Mouse (Mus musculus): ENCODE measurements around the gene Irf6. TPM values are rescaled to one million over a fixed set of nuclear protein-coding genes. Genes with fewer than 3 reads are reported as not detected.

The Irf6 gene
- total RNA-seq (2021) = 1 to 10 TPM; 2.7 to 2.8 TPM
- long read RNA-seq, experiment 1, full-length matches to known transcripts = 4 of 6 reads
- long read RNA-seq, experiment 1, partial matches to known transcripts = 1 of 6 reads
- long read RNA-seq, experiment 1, other reads (novel, unspliced or antisense) = 1 of 6 reads
- long read RNA-seq, experiment 2, full-length matches to known transcripts = 1 of 3 reads
- long read RNA-seq, experiment 2, partial matches to known transcripts = 2 of 3 reads
- long read RNA-seq, experiment 2, other reads (novel, unspliced or antisense) = 0 of 3 reads

GRCm38 (mm10) chr1:193152872-193153271, at the start of gene Irf6:
Gene Irf6, plus strand, starts transcription at chr1:193153111.
- peak; percentile 23 for DNase-seq

- no peak for DNase-seq
Observed at GRCm38 (mm10) chr1:193112093-193112492, 40.8 kb upstream of the Irf6 start.

- DNase-seq = no peak
Observed at GRCm38 (mm10) chr1:193122793-193123192, 30.1 kb upstream of the Irf6 start.

DNA sequence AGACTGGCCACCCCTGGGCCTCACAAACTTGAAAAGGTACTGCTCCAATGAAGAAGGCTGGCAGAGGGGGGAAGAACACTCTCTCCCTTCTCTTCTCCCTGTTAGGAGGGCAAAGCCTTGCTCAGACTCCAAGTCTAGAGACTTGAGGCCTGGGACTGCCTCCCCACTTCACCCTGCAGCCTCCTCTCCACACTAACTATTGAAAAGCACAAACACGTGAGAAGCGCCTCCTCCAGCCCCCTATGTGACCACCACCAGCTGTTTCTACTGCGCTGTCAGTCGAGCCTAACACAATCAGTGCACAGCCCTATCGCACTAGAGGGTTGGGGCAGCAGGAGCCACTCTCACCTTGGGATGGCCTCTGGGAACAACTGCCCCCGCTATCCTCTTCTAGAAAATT, 29.6 kb upstream of the Irf6 start:
- DNase-seq = no peak

- DNase-seq = no peak
Observed at GRCm38 (mm10) chr1:193125835-193126234, 27.1 kb upstream of the Irf6 start.

DNA sequence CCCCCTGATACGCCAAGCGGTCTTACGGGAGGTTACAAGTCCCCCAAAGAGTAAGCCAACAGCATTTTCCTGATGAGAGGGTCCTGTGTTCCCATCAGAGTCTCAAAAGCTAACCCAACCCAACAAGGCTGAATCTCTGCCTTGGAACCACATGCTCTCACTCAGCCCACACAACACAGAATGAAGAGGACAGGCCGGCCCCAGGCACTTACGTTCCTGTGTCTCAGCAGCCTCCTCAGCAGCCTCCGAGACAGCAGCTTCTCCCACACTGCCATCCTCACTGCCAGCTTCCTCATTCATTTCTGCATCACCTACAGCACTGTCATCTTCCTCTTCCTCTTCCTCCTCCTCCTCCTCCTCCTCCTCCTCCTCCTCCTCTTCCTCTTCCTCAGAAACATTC, 24.9 kb upstream of the Irf6 start:
- DNase-seq = no peak

DNA sequence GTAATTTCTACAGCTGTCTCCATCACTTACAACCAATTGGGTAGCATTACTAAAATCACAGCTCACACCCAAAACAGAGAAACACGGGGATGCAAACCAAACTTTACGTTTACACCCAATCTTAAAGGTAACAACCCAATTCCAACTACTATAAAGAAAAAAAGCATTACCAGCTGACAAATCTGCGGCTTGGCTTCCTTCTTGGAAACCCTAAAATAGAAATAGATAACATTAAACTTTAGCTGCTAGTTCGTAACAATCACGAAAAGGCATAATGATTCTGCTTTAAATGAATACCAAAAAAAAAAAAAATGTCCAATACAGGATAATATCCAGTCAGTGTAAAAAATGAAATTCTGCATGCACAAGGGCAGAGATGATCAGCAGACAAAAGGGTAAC, 23.6 kb upstream of the Irf6 start:
- no peak for DNase-seq

DNA sequence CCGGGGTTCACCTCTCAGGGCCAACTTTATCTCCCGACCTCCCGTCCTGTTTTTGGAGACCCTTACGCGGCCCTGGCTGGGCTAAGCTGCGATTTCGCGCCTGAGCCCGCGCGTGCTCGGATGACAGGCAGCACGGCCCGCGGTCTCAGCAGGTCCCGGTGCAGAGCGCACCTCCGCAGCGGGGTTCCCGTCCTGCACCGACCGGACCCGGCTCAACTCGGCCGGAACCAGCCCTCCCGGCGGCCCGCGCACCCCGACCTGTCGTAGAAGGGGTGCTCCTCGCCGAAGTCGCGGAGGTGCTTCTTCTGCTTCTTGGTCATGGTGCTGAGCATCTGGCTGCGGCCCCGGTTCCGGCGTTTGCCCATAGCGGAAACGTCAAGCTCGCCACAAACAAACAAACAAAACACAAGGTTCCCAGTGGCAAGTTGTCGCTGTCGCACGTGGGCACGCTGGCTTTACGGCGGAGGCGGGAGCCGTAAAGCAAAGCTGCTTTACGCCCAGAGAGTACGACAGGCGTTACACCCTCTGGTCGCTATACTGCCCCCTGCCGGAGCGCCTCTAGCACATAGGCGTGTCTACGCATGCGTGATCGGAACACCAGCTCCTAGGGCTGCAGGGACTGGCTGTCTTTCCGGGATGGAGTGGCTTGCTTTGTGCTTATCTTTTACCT, 23.0 kb upstream of the Irf6 start, which contains the start of gene Diexf:
Gene Diexf, minus strand, starts transcription at position 487 of the 670 bp plus-strand sequence.
- peak; percentile 99 for DNase-seq

DNA sequence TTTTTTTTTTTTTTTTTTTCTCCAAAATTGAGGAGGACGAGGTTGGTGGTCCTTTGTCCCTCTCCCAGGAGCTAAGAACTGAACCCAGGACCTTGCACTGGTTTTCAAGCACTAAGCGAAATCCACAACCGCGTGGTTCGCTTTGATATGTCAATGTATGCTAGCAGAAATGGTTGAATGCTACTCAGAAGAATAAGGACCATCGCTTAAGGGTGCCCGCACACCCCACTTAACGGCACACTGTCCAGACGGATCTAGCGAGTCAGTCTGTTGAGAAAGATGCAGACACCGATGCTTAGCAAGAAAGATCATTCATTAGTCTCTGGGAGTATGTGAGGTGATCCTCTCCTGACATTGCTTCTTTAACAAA, 22.5 kb upstream of the Irf6 start:
- no peak for DNase-seq

DNA sequence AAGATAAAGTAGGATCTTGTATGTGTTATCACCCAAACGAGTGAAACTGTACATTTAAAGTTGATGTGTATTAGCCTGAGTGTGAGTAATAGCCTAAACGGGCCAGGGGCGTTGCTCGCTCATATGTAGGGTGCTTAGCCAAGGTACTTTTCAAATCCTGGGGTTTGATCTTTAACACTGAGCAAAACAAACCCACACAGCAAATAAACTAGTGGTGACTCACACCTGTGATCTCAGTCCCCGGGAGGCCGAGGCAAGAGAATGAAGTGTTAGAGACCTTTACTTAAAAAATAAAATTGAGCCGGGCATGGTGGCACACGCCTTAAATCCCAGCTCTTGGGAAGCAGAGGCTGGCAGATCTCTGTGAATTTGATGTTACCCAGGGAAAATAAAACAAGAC, 22.1 kb upstream of the Irf6 start:
- no peak for DNase-seq

DNA sequence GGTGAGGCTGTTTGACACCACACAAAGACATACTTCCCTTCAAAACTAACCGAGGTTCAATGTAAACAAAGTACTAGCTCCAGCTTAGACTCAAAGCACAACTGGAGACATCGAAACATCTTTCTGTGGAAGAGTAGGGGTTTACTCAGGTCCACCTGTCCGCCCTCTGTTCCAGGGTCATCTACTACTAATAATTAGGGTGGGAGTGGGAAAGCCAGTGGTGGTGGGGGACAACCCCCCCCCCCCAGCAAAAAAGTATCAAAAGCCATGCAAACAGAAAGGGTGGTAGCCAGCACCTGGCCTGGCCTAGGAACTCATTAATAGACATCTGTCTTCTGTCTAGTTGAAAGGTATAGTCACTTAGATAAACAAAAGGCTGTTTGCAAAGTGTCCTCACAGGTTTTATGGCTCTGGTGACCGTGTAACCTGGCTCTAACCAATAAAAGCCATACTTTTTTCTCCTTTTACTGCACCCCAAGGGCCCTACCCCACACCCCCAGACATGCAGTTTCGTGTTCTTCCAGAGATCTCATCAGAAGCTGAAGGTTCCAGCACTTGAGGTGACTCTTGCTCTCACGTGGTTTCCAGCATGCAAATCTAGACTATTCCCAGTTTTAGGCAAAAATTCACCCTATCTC, 21.5 kb upstream of the Irf6 start:
- DNase-seq = no peak

DNA sequence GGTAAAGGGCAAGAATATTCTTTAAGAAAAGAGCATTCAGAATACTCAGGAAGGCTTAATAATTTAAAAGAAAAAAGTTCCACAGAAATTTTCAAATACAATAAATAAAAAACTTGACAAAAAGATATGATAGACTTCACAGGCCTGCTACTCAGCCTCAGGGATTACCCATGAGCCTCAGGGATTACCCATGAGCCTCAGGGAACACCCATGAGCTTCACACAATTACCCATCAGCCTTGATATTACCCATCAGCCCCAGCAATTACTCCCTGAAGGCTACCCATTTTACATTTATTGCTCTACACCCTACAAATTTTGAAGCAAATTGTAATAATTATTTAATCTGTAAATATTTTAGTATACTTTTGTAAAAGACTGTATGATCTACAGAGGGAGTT, 20.5 kb upstream of the Irf6 start:
- DNase-seq = no peak

- no peak for DNase-seq
Observed at GRCm38 (mm10) chr1:193133726-193134125, 19.2 kb upstream of the Irf6 start.

GRCm38 (mm10) chr1:193138087-193138486, 14.8 kb upstream of the Irf6 start:
- DNase-seq = no peak

DNA sequence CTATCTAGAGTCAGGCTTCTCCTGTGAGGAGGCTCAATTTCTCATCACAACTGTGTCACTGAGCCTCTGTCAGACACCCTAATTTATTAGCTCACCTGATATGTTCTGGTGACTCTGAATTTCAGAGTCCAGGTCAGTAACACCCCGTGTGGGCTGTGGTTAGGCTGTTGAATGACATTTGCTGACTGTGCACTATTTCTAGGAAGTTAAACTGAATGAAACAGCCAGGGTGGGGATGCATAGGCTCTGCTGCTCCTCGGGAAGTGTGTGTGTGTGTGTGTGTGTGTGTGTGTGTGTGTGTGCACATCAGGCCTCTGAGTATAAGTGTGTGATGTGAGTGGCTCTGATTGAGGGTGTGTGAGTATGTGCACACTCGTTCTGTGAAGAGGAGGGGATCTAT, 14.2 kb upstream of the Irf6 start:
- no peak for DNase-seq

- no peak for DNase-seq
Observed at GRCm38 (mm10) chr1:193141118-193141517, 11.8 kb upstream of the Irf6 start.

DNA sequence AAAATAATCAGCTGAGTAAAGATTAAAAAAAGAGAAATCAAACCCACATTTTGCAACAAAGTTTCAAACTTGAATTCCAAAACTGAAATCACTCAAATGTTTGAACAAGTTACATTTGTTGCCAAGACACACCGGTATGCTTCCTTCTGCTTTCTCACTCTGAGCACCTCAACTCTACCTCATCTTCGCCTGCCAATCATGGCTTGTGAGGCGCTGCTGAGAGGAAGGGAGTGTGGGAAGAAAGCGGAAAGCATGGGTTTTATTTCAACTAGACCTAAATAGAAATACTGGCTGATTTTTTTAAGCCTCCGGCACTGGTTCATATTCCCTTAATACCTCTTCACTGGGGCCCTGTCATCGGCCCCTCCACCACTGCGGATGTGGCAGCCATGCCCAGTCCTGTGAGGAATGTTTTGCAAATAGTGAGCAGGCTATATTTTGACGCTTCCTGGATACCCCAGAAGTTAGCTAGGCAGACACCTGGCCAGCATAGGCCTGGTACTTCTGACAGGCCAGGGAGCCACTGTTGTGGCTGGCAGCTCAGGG, 10.3 kb upstream of the Irf6 start:
- no peak for DNase-seq

DNA sequence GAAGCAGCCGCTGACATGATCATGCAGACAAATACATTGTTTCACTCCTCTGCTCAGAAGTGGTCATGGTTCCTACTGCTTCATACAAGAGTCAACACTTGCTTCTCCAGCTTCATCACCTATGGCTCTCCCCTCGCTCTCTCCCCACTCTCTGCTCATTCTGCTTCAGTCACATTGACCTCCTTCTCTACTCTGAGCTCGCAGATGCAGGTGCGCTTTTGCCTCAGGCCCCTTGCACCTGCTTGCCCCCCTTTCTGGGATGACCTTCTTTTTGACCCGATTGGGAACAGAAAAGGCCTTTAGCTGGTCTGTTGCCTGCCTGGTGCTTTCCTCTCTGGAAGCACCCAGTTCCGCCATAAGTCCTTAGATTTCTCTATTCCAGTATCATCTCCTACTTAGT, 8.4 kb upstream of the Irf6 start:
- DNase-seq = no peak

GRCm38 (mm10) chr1:193145101-193145500, 7.8 kb upstream of the Irf6 start:
- DNase-seq = no peak

GRCm38 (mm10) chr1:193146416-193146815, 6.5 kb upstream of the Irf6 start:
- no peak for DNase-seq

DNA sequence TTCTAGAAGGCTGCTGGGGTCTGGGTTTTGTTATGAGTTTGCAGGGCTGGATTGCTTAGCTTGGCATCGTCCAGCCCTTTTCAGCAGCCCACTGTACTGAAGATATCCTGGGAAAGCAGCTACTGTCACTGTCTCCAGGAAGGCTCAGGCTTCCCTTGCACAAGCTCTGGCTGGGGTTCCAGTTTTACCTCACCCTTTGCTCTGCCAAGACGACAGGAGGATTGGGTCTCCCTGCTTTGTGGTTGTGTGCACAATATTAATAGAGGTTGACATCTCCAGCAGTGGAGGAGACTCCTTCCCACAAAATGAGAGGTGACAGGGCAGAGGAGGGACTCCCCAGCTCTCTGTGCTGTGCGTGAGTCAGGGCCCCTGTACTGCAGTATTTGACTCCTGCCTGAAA, 3.7 kb upstream of the Irf6 start:
- DNase-seq = no peak

DNA sequence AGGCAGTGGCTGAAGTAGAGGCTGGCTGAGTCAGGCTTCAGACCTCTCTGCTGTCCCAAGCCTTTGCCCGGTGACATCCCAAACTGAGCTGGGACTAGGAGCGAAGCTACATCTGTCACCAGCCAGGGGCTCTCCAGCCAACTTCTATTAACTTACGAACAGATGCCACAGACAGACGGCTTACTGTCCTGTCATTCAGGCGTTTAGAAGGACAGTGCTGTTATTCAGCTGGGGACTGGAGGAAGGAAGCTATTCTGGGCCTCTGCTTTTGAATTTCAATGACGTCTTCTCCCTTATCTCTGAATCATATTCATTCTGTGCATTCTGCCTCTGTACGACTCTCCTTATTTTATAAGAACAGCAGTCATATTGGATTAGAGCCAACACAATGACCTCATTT, 1.8 kb upstream of the Irf6 start:
- DNase-seq = peak; percentile 21

GRCm38 (mm10) chr1:193153561-193153960, 650 bp downstream of the Irf6 start:
- no peak for DNase-seq

Data from gastrocnemius, postnatal 10 days (tissue).